Mouse (Mus musculus) ovary, adult 2 months (tissue): ENCODE results near the gene Lsg1. TPM values are rescaled to one million over a fixed set of nuclear protein-coding genes. Genes with fewer than 3 reads are reported as not detected.

Source experiments
- polyA plus RNA-seq: library from polyadenylated mRNA; depleted of rRNA; stranded (reverse); fragments of >200 nt; gene quantifications from 2 replicates; pipeline ENCODE4 v1.2.3, GENCODE M21; 2012; rRNA removed

Gene Lsg1
- polyA plus RNA-seq, result 13.7 and 14.3 TPM in 2 replicates

DNA sequence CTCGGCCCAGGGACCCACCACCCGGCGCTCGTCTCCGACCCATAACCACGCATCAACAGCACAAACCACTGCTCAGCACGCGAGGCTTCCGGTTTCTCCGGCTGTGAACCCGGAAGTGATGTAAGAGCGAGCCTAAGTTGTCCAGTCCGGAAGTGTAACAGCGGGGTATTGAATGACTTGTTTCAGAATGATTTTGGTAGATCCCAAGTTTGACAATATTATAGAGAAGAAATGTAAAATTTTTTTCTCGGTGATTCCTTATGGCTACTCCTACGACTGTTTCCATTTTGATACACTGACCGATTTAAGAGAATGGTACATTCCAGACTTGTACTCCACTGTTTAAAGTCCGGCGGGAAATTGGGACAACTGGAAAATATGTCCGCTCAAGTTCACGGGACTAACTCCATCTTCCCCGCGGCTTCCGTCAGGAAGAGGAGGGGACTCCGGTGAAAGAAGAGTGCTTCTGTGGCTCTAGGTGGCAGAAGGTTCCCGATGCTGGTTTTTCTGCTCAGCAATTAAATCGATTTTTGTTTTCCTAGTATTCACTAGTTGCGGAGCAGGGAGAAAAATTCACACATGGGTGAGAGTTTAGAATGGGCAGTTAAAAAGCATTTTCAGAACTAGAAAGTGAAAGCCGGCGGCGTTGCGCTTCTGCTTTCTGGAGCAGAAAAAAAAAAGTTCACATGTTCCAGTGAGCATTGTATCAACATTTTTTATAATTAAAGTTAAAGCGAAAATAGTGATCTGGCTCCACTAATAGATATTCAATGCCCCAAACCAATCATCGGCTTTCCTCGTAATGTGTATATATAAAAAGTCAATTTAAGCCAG lies at the start of gene Lsg1:
Gene Lsg1 (minus strand): TSS at position 99 of the 834 bp plus-strand sequence.

DNA sequence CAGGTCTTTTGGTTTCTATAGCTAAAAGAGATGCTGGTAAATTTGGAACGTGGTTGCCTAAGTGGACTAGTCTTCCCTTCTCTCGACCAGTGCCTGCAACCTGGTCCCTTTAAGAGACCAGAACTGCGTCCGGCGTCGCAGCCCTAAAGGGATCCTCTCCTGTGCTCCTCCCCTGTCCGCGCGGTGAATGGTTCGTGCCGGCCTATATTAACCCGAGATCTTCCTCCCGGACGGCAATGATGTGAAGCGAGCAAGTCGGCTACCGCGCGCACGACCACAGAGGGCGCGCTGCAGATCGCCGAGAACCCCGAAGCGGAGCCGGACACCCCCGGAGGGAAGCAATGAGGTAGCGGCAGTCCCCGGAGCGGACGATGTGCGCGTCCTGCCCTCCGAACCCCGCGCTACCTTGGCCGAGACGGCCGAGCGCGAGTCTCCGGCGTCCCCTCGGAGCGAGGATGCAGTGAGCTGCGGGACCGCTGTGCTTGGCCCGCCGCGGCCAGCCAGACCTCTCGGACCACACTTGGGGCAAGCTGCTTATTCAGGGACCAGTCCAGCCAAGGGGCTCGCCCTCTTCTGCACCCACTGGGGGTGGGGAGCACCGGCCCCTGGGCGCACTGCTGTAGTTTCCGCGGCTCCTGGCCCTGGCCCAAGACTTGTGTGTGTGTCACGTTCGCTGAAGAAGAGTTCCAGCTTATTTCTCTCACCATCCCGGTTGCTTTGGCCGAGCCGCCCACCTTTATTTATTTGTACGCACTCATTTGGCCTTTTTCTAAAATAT lies 12.3 kb upstream of the Lsg1 start, which contains the start of gene Fam43a:
Gene Fam43a (plus strand): TSS at position 233 of the 778 bp plus-strand sequence.

DNA sequence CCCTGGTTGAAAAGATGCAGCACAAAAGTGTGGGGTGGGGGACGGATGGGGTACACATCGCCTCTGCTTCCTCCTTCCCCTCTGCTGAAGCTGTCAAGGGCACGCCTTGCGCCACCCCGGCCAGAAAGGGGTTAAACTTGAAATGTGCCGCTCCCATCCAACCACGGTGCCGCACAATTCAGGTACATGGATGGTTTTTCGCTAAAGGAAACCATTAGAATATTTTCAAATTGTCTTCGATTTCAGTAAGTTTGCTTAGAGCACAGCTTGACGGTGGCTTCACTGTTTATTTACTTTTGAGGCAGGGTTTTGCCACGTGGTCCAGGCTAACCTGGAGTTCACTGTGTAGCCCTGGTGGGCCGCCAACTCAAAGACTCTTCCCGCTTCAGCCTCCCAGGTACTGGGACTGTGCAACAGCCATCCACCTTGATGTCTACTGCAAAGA lies 36.6 kb downstream of the Lsg1 start, which contains the start of gene Tmem44:
Gene Tmem44 (minus strand): TSS at position 95 of the 445 bp plus-strand sequence.

Other genes with a start within 250 kb of the Lsg1 start
- gene Atp13a3, start 181.6 kb downstream of the Lsg1 start, polyA plus RNA-seq, result 33.7 and 94.7 TPM in 2 replicates
- 16.6 and 16.9 TPM in 2 replicates for gene Tmem44, start 36.8 kb downstream of the Lsg1 start, polyA plus RNA-seq
- 44.3 and 59.0 TPM in 2 replicates for gene Fam43a, start 12.1 kb upstream of the Lsg1 start, polyA plus RNA-seq